Mouse (Mus musculus) heart, embryonic 14.5 days (tissue): ENCODE measurements at regions not wholly inside any gene's neighbourhood (a gene's known extent, or its start where the extent isn't known, plus 50 kb on each side); places are given as distances from the start of the nearest gene placed in this dataset.

Experiments used
- ATAC-seq: fragments of 200-750 bp; cut with Nextera tagmentation; 2 replicates; pipeline ENCODE4 v1.8.0; 2017; ENCODE audit warnings: low read depth, moderate TSS enrichment; ENCODE audit not compliant: insufficient number of reproducible peaks, insufficient read depth, low FRiP score
- H3K27ac ChIP-seq, 2 experiments: fragments of 200-500 bp in 1 of 2; fragments of 300-500 bp in 1 of 2; sonication (generic) in 1 of 2; replicated peaks in 1 of 2; 2 replicates each; pipeline ENCODE4 v1.5.1; 2012 to 2014; ENCODE audit warnings: low read depth in 2 of 2, low read length in 2 of 2, control low read depth in 1 of 2, mild to moderate bottlenecking in 1 of 2, mixed read lengths in 1 of 2; ENCODE audit not compliant: control insufficient read depth in 1 of 2, insufficient read depth in 1 of 2
- H3K27me3 ChIP-seq: fragments of 300-500 bp; sonication (generic); 2 replicates; pipeline ENCODE4 v1.6.1; 2014; ENCODE audit warnings: mild to moderate bottlenecking, low read length, control low read depth; ENCODE audit not compliant: control insufficient read depth, insufficient read depth
- H3K36me3 ChIP-seq: fragments of 300-500 bp; sonication (generic); 2 replicates; pipeline ENCODE4 v1.6.1; 2014; ENCODE audit warnings: mild to moderate bottlenecking, control low read depth, low read length, mixed read lengths; ENCODE audit not compliant: control insufficient read depth, insufficient read depth
- H3K4me1 ChIP-seq, 2 experiments: fragments of 200-500 bp in 1 of 2; fragments of 300-500 bp in 1 of 2; sonication (generic) in 1 of 2; 2 replicates each; pipeline ENCODE4 v1.6.1; 2012 to 2014; ENCODE audit warnings: low read length in 2 of 2, control low read depth in 1 of 2, mixed read lengths in 1 of 2; ENCODE audit not compliant: control insufficient read depth in 2 of 2, insufficient read depth in 2 of 2
- H3K4me2 ChIP-seq: fragments of 300-500 bp; sonication (generic); 2 replicates; pipeline ENCODE4 v1.6.1; 2014; ENCODE audit warnings: mild to moderate bottlenecking, low read length
- H3K4me3 ChIP-seq, 2 experiments: fragments of 200-500 bp in 1 of 2; fragments of 300-500 bp in 1 of 2; sonication (generic) in 1 of 2; 2 replicates each; pipeline ENCODE4 v1.5.1; 2012 to 2014; ENCODE audit warnings: low read length in 2 of 2, mild to moderate bottlenecking in 2 of 2, control low read depth in 1 of 2, low read depth in 1 of 2, moderate library complexity in 1 of 2; ENCODE audit not compliant: control insufficient read depth in 1 of 2, insufficient read depth in 1 of 2
- H3K9ac ChIP-seq: fragments of 300-500 bp; sonication (generic); 2 replicates; pipeline ENCODE4 v1.6.1; 2014; ENCODE audit warnings: mild to moderate bottlenecking, low read length
- H3K9me3 ChIP-seq: fragments of 300-500 bp; sonication (generic); 2 replicates; pipeline ENCODE4 v1.6.1; 2016; ENCODE audit warnings: low read length, control low read depth; ENCODE audit not compliant: control insufficient read depth
- WGBS: fragments of 180-500 bp; shearing (Covaris S2); extraction: QIAGEN DNeasy Blood & Tissue Kit; methylation state at CpG from one replicate; pipeline ENCODE4 v1.1.7; 2014; 5-methylcytosine and 5-hydroxymethylcytosine counted together

- WGBS, result 20% methylated on average over 10 of the region's 10 CpGs
- ATAC-seq, result no peak
These were observed 180.2 kb downstream of the Ptpru start for GRCm38 (mm10) chr4:131657922-131658321.

GRCm38 (mm10) chr4:131660931-131661330, 177.2 kb downstream of the Ptpru start:
- ATAC-seq, result no peak
- Histone ChIP-seq H3K27me3 (no peaks in the 10 kb centered on the region), H3K4me3 (no peak overlapping the region), H3K27ac (no peak overlapping the region), H3K36me3 (no peaks in the 10 kb centered on the region), H3K4me1 (no peaks in the 10 kb centered on the region), H3K9me3 (no peaks in the 10 kb centered on the region), H3K9ac (no peak overlapping the region), H3K4me2 (no peak overlapping the region)
- WGBS, result 83% methylated on average over 2 of the region's 2 CpGs

More at GRCm38 (mm10) chr4:131657922-131658321, 180.2 kb downstream of the Ptpru start:
- Histone ChIP-seq H3K27ac (no peak overlapping the region), H3K27me3 (no peaks in the 10 kb centered on the region), H3K36me3 (no peaks in the 10 kb centered on the region), H3K4me3 (no peak overlapping the region), H3K9me3 (no peaks in the 10 kb centered on the region), H3K4me1 (no peaks in the 10 kb centered on the region), H3K9ac (no peak overlapping the region), H3K4me2 (no peak overlapping the region)

- Histone ChIP-seq H3K27me3 (no peaks in the 10 kb centered on the region), H3K27ac (no peak overlapping the region), H3K4me3 (no peak overlapping the region), H3K4me2 (no peak overlapping the region), H3K36me3 (no peaks in the 10 kb centered on the region), H3K9me3 (no peaks in the 10 kb centered on the region), H3K4me1 (no peaks in the 10 kb centered on the region), H3K9ac (no peak overlapping the region)
- 47% methylated on average over 11 of the region's 11 CpGs for WGBS
- no peak for ATAC-seq
These were observed 166.1 kb downstream of the Ptpru start for GRCm38 (mm10) chr4:131671784-131672515.

- 70% methylated on average over 7 of the region's 7 CpGs for WGBS
These were observed 160.1 kb downstream of the Ptpru start for GRCm38 (mm10) chr4:131677966-131678365.

GRCm38 (mm10) chr4:131683176-131683575, 154.9 kb downstream of the Ptpru start:
- no peak overlapping the region for H3K4me2 ChIP-seq
- H3K9me3 ChIP-seq, result no peaks in the 10 kb centered on the region; the same call in 1 of the 2 replicates
- ATAC-seq, result no peak
- no peaks in the 10 kb centered on the region for H3K36me3 ChIP-seq
- H3K9ac ChIP-seq, result no peak overlapping the region
- H3K27ac ChIP-seq, result no peak overlapping the region
- 61% methylated on average over 7 of the region's 7 CpGs for WGBS
- no peak overlapping the region for H3K4me3 ChIP-seq
- no peaks in the 10 kb centered on the region for H3K27me3 ChIP-seq
- H3K4me1 ChIP-seq, result no peaks in the 10 kb centered on the region

More at GRCm38 (mm10) chr4:131677966-131678365, 160.1 kb downstream of the Ptpru start:
- no peak overlapping the region for H3K27ac ChIP-seq
- H3K4me3 ChIP-seq, result no peak overlapping the region
- H3K4me2 ChIP-seq, result no peak overlapping the region
- no peaks in the 10 kb centered on the region for H3K27me3 ChIP-seq
- no peak overlapping the region for H3K9ac ChIP-seq
- no peaks in the 10 kb centered on the region for H3K4me1 ChIP-seq
- no peak for ATAC-seq
- H3K9me3 ChIP-seq, result no peaks in the 10 kb centered on the region
- no peaks in the 10 kb centered on the region for H3K36me3 ChIP-seq

GRCm38 (mm10) chr4:131685544-131685943, 152.5 kb downstream of the Ptpru start:
- Histone ChIP-seq H3K9ac (no peak overlapping the region), H3K4me2 (no peak overlapping the region), H3K4me3 (no peak overlapping the region), H3K9me3 (no peaks in the 10 kb centered on the region; the same call in 1 of the 2 replicates), H3K4me1 (no peaks in the 10 kb centered on the region), H3K27ac (no peak overlapping the region), H3K36me3 (no peaks in the 10 kb centered on the region), H3K27me3 (no peaks in the 10 kb centered on the region)
- 85% methylated on average over 4 of the region's 4 CpGs for WGBS
- no peak for ATAC-seq

GRCm38 (mm10) chr4:131694232-131694631, 143.9 kb downstream of the Ptpru start:
- Histone ChIP-seq H3K27me3 (no peaks in the 10 kb centered on the region), H3K9me3 (no peaks in the 10 kb centered on the region), H3K27ac (no peak overlapping the region), H3K36me3 (no peaks in the 10 kb centered on the region), H3K4me1 (no peaks in the 10 kb centered on the region), H3K4me3 (no peak overlapping the region), H3K4me2 (no peak overlapping the region), H3K9ac (no peak overlapping the region)
- WGBS, result 4% methylated on average over 5 of the region's 5 CpGs
- no peak for ATAC-seq
